Mouse (Mus musculus) midbrain, embryonic 13.5 days (tissue): ENCODE data around the gene Rnf166. TPM values are rescaled to one million over a fixed set of nuclear protein-coding genes. Genes with fewer than 3 reads are reported as not detected.

ENCODE experiments used
- ATAC-seq: fragments of 200-750 bp; cut with Nextera tagmentation; 2 replicates; pipeline ENCODE4 v1.8.0; 2017; ENCODE audit warnings: mild to moderate bottlenecking, moderate TSS enrichment, moderate library complexity
- H3K27ac ChIP-seq: fragments of 300-500 bp; sonication (generic); 2 replicates; pipeline ENCODE4 v1.5.1; 2015; ENCODE audit warnings: inconsistent platforms, mild to moderate bottlenecking, moderate library complexity
- H3K27me3 ChIP-seq: fragments of 300-500 bp; sonication (generic); 2 replicates; pipeline ENCODE4 v1.6.1; 2015; ENCODE audit warnings: mild to moderate bottlenecking, inconsistent platforms
- H3K36me3 ChIP-seq: fragments of 300-500 bp; sonication (generic); 2 replicates; pipeline ENCODE4 v1.6.1; 2015; ENCODE audit warnings: mild to moderate bottlenecking, inconsistent platforms
- H3K4me1 ChIP-seq: fragments of 300-500 bp; sonication (generic); replicated peaks from 2 replicates; pipeline ENCODE4 v1.6.1; 2015; ENCODE audit warnings: inconsistent platforms
- H3K4me2 ChIP-seq: fragments of 300-500 bp; sonication (generic); replicated peaks from 2 replicates; pipeline ENCODE4 v1.6.1; 2015; ENCODE audit warnings: moderate library complexity, mild to moderate bottlenecking, inconsistent platforms
- H3K4me3 ChIP-seq: fragments of 300-500 bp; sonication (generic); replicated peaks from 2 replicates; pipeline ENCODE4 v1.5.1; 2015; ENCODE audit warnings: mild to moderate bottlenecking, inconsistent platforms
- H3K9ac ChIP-seq: fragments of 300-500 bp; sonication (generic); replicated peaks from 2 replicates; pipeline ENCODE4 v1.6.1; 2015; ENCODE audit warnings: mild to moderate bottlenecking, inconsistent platforms
- H3K9me3 ChIP-seq: fragments of 300-500 bp; sonication (generic); 2 replicates; pipeline ENCODE4 v1.6.1; 2016; ENCODE audit warnings: mild to moderate bottlenecking, inconsistent platforms
- WGBS: fragments of 180-500 bp; shearing (Covaris S2); methylation state at CpG from one replicate; pipeline ENCODE4 v1.1.7; 2015; 5-methylcytosine and 5-hydroxymethylcytosine counted together
- polyA plus RNA-seq: library from polyadenylated mRNA; unstranded; fragments of >200 nt; fragmentation: Nextera tagmentation; extraction: Ambion mirVana; gene quantifications from 2 replicates; pipeline ENCODE4 v1.2.1, GENCODE M21; 2015

The Rnf166 gene
- polyA plus RNA-seq, 1 experiment from 2014 or later = 38.1 TPM

DNA sequence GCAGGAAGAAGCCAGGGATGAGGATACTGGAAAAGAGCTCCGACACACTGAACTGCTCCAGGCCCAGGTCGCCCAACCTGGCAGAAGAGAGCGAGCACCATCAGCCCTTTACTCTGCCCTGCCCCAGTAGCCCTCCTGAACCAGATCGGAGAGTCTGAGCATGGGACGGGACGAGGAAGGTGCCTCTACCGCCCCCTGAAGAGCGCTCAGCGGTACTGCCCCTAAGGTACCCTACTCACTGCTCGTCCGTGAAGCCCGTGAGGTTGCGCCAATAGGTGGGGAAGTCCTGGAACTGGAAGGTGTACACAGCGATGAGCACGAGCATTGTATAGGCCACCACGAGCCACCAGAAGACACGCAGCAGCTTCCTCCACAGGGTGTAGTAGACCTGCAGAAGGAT is 22.0 kb upstream of the Rnf166 start:
- no peak for ATAC-seq

DNA sequence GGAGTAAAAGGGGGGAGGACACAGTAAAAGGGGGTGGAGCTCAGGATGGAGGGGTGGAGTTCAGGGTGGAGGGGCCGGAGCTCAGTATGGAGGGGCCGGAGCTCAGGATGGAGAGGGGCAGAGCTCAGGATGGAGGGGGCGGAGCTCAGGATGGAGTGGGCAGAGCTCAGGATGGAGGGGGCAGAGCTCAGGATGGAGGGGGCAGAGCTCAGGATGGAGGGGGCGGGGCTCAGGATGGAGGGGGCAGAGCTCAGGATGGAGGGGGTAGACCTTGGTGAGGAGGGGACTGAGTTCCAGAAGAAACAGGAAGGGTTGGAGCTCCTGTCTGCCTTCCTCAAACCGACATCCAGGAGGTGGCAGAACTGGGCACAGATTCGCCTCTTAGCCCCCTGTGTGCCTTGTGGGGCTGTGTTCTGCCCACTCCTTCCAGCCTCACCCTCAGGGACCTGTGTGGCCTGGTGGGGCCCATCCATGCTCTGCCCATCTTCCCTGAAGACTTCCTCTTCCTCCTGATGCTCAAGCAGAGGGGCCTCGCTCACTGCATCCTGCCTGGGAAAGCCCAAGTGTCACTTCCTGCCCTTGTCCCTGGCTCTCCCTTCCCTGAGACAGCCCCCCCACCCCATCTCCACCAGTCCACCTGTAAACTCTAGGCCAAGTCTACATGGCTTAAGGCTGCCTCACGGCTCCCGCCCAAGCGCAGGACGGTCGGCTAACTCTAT is 21.3 kb upstream of the Rnf166 start:
- no peak for ATAC-seq

More for the DNA sequence above, 22.0 kb upstream of the Rnf166 start:
- Histone ChIP-seq H3K9me3 (no peaks in the 10 kb centered on the region), H3K27ac (no peak overlapping the region), H3K4me3 (no peak overlapping the region), H3K27me3 (no peaks in the 10 kb centered on the region), H3K4me1 (no peaks in the 10 kb centered on the region), H3K9ac (no peak overlapping the region), H3K4me2 (no peak overlapping the region), H3K36me3 (no peaks in the 10 kb centered on the region)
- 71% methylated on average over 17 of the region's 17 CpGs for WGBS

DNA sequence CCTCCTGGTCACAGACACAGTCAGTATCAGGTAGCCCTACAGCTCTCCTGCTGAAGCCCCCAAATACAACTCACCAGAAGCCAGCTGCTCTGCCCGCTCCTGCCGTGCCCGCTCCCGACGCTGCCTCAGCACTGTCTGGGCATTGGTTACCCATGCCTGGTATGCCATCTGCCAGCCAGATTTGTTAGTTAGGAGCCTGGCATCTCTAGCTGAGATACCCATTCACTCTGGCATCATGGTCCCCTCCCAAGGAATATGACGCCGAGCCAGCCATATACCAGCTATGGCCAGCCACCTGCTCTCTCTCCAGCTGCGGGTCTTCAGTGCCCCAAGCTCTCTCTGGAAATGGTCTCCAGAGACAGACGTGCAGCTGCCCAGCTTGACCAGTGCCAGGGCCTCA is 12.5 kb upstream of the Rnf166 start:
- Histone ChIP-seq H3K9me3 (no peaks in the 10 kb centered on the region), H3K4me3 (no peak overlapping the region), H3K4me2 (no peak overlapping the region), H3K27ac (no peak overlapping the region), H3K36me3 (peaks cover 16% of the 10 kb centered on the region), H3K4me1 (no peaks in the 10 kb centered on the region), H3K9ac (no peak overlapping the region), H3K27me3 (no peaks in the 10 kb centered on the region)
- WGBS = 92% methylated on average over 9 of the region's 9 CpGs
- ATAC-seq = no peak

More for the DNA sequence above, 21.3 kb upstream of the Rnf166 start:
- WGBS = 87% methylated on average over 12 of the region's 12 CpGs
- H3K4me1 ChIP-seq = no peaks in the 10 kb centered on the region
- no peak overlapping the region for H3K27ac ChIP-seq
- H3K36me3 ChIP-seq = no peaks in the 10 kb centered on the region
- no peaks in the 10 kb centered on the region for H3K9me3 ChIP-seq
- no peak overlapping the region for H3K4me3 ChIP-seq
- H3K9ac ChIP-seq = no peak overlapping the region
- H3K4me2 ChIP-seq = no peak overlapping the region
- no peaks in the 10 kb centered on the region for H3K27me3 ChIP-seq

DNA sequence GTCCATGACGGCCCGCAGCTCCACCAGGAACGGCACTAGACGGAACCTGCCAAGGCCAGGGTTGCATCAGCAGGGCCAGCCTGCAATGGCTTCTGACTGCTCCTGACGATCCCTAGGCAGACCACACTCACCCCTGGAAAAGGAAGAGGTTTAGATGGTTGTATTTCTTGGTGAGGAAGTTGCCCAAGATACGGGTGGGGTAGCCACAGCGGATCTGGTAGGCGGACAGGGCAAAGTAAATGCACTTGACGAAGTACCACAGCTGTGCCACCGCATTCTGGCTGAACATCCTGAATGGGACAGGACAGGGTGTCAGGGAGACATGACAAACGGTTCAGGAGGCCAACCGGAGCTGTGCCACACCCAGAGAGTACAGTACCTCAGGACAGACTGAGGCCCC is 9.0 kb upstream of the Rnf166 start:
- H3K4me2 ChIP-seq = no peak overlapping the region
- H3K4me1 ChIP-seq = no peaks in the 10 kb centered on the region
- no peaks in the 10 kb centered on the region for H3K9me3 ChIP-seq
- H3K27ac ChIP-seq = no peak overlapping the region
- no peak overlapping the region for H3K4me3 ChIP-seq
- no peak for ATAC-seq
- H3K36me3 ChIP-seq = peaks cover 50% of the 10 kb centered on the region
- no peaks in the 10 kb centered on the region for H3K27me3 ChIP-seq
- no peak overlapping the region for H3K9ac ChIP-seq
- 90% methylated on average over 12 of the region's 12 CpGs for WGBS

DNA sequence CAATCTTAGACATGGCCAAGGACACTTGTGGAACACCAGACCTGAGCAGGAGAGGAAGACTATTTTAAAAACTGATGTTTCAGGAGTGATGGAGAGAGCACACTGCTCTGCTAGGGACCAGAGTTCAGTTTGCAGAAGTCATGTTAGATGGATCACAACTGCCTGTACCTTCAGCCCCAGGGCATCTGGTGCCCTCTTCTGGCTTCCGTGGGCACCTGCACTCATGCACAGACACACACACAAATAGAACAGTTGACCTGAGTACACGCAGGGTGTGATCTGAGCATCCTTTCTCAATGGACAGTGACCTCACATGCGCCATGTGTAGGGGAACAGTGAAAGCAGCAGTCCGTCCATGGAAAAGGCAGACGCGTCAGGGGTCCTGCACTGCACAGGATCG is 8.0 kb upstream of the Rnf166 start:
- H3K4me3 ChIP-seq = no peak overlapping the region
- no peaks in the 10 kb centered on the region for H3K4me1 ChIP-seq
- peaks cover 60% of the 10 kb centered on the region for H3K36me3 ChIP-seq
- no peaks in the 10 kb centered on the region for H3K27me3 ChIP-seq
- WGBS = 96% methylated on average over 7 of the region's 7 CpGs
- H3K27ac ChIP-seq = no peak overlapping the region
- no peak overlapping the region for H3K4me2 ChIP-seq
- no peak overlapping the region for H3K9ac ChIP-seq
- H3K9me3 ChIP-seq = no peaks in the 10 kb centered on the region
- ATAC-seq = no peak

DNA sequence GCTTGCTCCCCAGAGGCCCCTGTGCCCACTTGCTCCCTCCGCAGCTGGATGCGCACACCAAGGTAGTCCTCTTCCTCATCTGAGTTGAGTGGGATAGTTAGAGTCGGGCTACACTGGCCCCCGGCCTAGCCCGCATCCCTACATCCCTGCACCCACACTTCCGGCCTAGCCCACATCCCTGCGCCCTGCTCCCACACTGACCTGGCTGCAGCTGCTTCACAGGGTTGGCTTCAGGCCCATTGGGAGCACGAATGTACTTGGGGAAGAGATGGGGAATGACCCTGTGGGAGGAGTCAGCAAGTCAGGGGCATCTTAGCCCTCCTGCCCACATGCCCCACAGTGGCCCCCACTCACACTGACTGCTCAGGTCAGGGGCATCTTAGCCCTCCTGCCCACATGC is 6.6 kb upstream of the Rnf166 start:
- Histone ChIP-seq H3K36me3 (peaks cover 73% of the 10 kb centered on the region), H3K4me3 (no peak overlapping the region), H3K4me2 (no peak overlapping the region), H3K27me3 (no peaks in the 10 kb centered on the region), H3K9me3 (no peaks in the 10 kb centered on the region), H3K4me1 (0 out of 2 replicates have a peak, but pooled peaks cover under 1% of the 10 kb centered on the region), H3K9ac (no peak overlapping the region), H3K27ac (no peak overlapping the region)
- WGBS = 94% methylated on average over 8 of the region's 8 CpGs
- ATAC-seq = no peak

DNA sequence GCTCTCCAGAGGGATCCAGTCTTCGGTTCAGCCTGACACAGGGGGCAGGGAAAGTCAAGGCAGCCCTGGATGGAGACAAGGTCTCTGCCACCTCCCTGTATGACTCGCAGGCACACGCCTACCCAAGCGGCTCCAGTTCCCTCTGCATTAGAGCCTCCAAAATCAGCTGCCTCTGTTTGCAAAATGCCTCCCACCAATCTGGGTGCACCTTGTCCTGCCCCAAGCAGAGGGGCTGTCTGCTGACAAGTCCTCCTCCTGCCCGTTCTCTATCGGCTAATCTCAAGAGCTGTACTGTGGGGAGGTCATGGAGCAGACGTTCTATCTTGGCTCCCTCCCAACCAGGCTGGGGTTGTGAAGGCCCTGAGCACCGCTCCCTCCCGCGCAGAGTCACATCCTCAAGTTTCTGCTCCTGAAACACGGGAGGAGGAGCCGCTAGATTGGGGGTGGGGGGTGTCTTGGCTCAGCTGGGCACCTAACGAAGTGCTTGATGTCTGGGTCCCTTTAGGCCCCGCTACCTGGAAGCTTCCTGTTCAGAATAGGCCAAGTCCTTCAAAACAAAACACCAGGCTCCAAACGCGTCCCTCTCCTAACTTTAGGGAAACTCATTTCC is 808 bp downstream of the Rnf166 start:
- H3K4me2 ChIP-seq = peak overlapping the region; percentile 96
- ATAC-seq = peak; percentile 20; the same call in 1 of the 2 replicates
- peak overlapping the region; percentile 97 for H3K4me3 ChIP-seq
- no peaks in the 10 kb centered on the region for H3K27me3 ChIP-seq
- 13% methylated on average over 16 of the region's 16 CpGs for WGBS
- H3K9ac ChIP-seq = peak overlapping the region; percentile 96
- peaks cover 56% of the 10 kb centered on the region for H3K36me3 ChIP-seq
- H3K27ac ChIP-seq = no peak overlapping the region
- peaks cover 29% of the 10 kb centered on the region for H3K4me1 ChIP-seq
- no peaks in the 10 kb centered on the region for H3K9me3 ChIP-seq

DNA sequence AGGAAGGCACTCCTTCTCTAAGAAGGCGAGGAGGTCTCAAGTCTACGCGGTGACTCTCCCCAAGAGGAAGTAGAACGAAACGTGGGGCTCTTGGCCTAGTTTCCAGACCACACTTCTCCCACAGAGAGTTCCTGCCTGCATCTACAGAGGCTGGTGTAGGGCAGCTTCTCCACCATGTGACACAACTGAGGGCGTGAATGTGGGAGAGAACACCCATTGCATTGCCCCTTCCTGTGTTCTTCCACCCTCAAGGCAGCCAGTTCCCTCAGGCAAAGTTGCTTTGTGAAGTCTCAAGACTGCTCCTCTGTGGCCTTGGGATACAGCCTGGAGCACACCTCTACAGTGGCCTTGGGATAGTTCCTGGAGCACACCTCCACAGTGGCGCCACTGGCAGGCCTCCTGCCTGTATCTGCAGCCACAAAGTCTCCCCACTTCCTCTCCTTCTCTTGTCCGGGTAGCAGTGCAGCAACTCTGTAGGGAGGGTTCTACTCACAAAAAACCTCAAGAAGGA is 1.9 kb downstream of the Rnf166 start:
- 88% methylated on average over 8 of the region's 8 CpGs for WGBS
- Histone ChIP-seq H3K4me1 (peaks cover 29% of the 10 kb centered on the region), H3K4me2 (no peak overlapping the region; the same call in 1 of the 2 replicates), H3K4me3 (no peak overlapping the region), H3K9ac (0 out of 2 replicates have a peak overlapping the region, but pooled peaks have one; percentile 14), H3K36me3 (peaks cover 56% of the 10 kb centered on the region), H3K27ac (no peak overlapping the region), H3K9me3 (no peaks in the 10 kb centered on the region), H3K27me3 (no peaks in the 10 kb centered on the region)
- no peak for ATAC-seq

DNA sequence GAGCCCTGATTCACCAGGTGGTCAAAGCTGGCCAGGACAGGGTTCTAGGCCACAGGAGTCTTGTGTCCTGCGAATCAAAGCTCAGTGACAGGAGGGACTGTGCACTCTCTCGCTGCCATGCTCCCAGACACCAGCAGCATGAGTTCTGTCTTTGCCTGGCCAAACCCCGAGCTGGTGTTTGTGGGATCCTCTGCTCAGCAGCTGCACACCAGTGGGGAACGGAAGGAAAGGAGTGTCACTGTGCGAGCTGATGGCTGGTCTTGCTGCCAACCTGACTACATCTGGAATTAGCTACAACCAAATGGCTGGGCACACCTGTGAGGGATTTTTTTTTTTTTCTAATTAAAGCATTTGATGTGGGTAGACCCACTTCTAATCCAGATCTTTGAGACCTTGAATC is 5.2 kb downstream of the Rnf166 start:
- Histone ChIP-seq H3K9ac (no peak overlapping the region), H3K36me3 (peaks cover 74% of the 10 kb centered on the region), H3K9me3 (no peaks in the 10 kb centered on the region), H3K27ac (no peak overlapping the region), H3K4me2 (no peak overlapping the region), H3K27me3 (no peaks in the 10 kb centered on the region), H3K4me1 (peaks cover 17% of the 10 kb centered on the region), H3K4me3 (no peak overlapping the region)
- ATAC-seq = no peak
- WGBS = 87% methylated on average over 5 of the region's 5 CpGs

DNA sequence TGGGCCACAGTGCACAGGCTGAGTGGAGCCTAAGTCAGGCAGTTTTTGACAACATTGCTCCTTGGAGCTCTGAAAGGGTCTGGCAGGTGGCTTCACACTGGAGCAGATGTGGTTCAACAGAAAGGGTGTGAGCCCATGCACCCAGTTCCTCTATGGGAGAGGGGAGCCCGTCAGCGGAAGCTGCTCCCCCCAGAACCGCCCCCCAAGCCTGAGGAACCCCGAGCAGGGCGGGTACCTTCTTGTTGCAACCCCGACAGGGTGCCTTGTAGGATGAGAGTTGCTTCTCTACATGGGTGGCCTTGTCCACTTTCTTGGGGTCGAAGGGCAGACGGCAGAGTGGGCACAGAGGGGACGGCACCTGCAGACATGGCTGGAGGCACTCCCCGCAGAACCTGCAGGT is 5.9 kb downstream of the Rnf166 start:
- Histone ChIP-seq H3K4me1 (peaks cover 13% of the 10 kb centered on the region), H3K9me3 (no peaks in the 10 kb centered on the region), H3K4me2 (no peak overlapping the region), H3K9ac (no peak overlapping the region), H3K27me3 (no peaks in the 10 kb centered on the region), H3K36me3 (peaks cover 81% of the 10 kb centered on the region), H3K27ac (no peak overlapping the region), H3K4me3 (no peak overlapping the region)
- ATAC-seq = no peak
- 89% methylated on average over 10 of the region's 10 CpGs for WGBS

DNA sequence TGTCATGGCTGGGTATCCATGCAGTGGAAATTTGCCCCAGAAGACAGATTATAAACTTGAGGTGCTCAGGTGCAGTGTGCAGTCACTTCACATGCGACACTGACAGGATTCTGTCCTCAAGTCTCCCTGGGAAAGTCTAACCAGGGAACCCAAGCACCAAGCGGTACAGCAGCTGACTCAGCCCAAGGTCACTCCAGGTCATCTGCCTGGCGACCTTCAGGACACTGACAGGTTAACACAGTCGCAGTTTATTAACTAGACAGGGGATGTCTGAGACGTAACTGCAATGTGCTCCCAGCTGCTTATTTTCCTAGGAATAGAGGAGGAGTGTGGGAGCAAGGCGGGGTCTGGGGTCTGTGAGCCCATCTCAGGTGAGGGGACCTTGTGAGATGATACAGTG is 6.5 kb downstream of the Rnf166 start:
- no peak overlapping the region for H3K4me2 ChIP-seq
- H3K27me3 ChIP-seq = no peaks in the 10 kb centered on the region
- 85% methylated on average over 6 of the region's 6 CpGs for WGBS
- H3K4me3 ChIP-seq = no peak overlapping the region
- no peak for ATAC-seq
- peaks cover 81% of the 10 kb centered on the region for H3K36me3 ChIP-seq
- peaks cover 7% of the 10 kb centered on the region for H3K4me1 ChIP-seq
- H3K27ac ChIP-seq = no peak overlapping the region
- H3K9me3 ChIP-seq = no peaks in the 10 kb centered on the region
- H3K9ac ChIP-seq = no peak overlapping the region

DNA sequence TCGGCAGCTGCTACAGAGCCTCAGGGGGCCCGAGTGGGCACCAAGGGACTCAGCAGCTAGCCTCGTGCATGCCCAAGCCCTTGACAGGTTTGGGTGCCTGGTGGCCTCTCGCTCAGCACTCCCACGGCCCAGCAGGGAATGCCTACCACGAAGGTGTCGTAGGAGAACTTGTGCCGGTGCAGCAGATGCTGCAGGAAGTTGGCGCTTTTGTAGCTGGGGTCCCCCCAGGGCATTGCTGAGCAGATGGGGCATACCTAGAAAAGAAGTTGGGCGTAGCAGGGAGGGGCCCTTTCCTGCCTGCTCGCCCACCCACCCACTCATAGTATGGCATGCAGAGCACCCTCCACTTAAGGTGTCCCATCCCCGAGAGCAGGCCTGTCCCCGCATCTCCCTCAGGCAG is 8.0 kb downstream of the Rnf166 start:
- H3K9ac ChIP-seq = no peak overlapping the region
- H3K4me3 ChIP-seq = no peak overlapping the region
- H3K4me1 ChIP-seq = no peaks in the 10 kb centered on the region
- H3K4me2 ChIP-seq = no peak overlapping the region
- H3K27ac ChIP-seq = no peak overlapping the region
- H3K27me3 ChIP-seq = peaks cover 7% of the 10 kb centered on the region; the same call in 1 of the 2 replicates
- peaks cover 67% of the 10 kb centered on the region for H3K36me3 ChIP-seq
- WGBS = 92% methylated on average over 13 of the region's 13 CpGs
- no peak for ATAC-seq
- H3K9me3 ChIP-seq = no peaks in the 10 kb centered on the region
